Mouse (Mus musculus): ENCODE measurements around the gene Mtf1.

DNA sequence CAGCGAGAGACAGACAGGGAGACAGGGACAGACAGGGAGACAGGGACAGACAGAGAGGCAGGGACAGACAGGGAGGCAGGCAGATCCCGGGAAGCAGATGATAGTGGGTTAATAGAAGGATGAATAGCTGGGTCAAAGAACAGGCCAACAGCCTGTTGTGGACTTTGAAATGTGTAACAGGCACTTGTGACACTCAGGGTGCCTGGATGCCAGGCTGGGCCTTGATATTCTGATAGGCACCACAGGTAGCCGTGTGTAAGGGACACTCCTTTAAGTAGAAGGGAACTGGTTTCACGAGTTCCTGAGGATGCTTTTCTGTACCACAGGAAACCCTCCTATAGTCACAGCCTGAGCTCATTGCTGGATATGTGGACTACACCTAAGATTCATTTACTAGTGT is 11.9 kb upstream of the Mtf1 start:
- TF ChIP-seq CTCF (IDR thresholded peaks at IDR 0.05; ENCODE audit: extremely low read depth, insufficient read depth, insufficient read length, insufficient replicate concordance) (no peak), POLR2A (IDR thresholded peaks at IDR 0.05; ENCODE audit: low read depth, low read length) (no peak)
